ENCODE assay signal across 1 mouse cellular context in the genomic region with DNA sequence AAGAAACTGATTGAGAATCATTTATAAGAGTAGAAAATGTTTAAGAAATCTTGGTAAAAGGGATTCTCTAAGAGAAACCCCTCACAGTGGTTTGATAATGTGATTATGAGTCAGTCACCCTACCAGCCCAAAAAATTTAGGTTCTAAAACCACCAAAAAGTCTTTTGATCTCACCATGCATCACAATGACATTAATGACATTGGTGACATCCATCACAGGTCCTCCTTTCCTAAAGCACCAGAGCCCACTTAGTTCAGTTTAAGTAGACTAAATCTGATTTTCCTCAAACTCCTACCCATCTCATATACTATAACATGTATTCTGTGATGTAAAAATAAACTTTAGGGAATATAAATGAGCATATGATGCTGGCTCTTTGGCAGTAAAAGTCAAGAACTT.
TF ChIP-seq lines count a peak whose summit lies in the region.

No protein-coding gene starts in this region.

TF ChIP-seq in CH12.LX, 34 proteins besides CTCF, POLR2A, EP300 and RAD21 (continued from another document):
- TF ChIP-seq IRF4 (IDR thresholded peaks at IDR 0.05; ENCODE audit: low read depth, low read length) (no peak), ETS1 (conservative IDR thresholded peaks at IDR 0.05; ENCODE audit: low read depth, low read length) (no peak), JUND (conservative IDR thresholded peaks at IDR 0.05; ENCODE audit: low read depth, low read length) (no peak), MEF2A (IDR thresholded peaks at IDR 0.05; ENCODE audit: borderline replicate concordance, low read depth, low read length) (no peak), MAFK (IDR thresholded peaks at IDR 0.05; ENCODE audit: insufficient replicate concordance, low read length) (no peak), MAZ (IDR thresholded peaks at IDR 0.05; ENCODE audit: low read depth, low read length) (no peak), MXI1 (IDR thresholded peaks at IDR 0.05; ENCODE audit: low read depth, low read length) (no peak), ELF1 (IDR thresholded peaks at IDR 0.05; ENCODE audit: low read depth, low read length) (no peak)
